Mouse (Mus musculus) kidney, embryonic 15.5 days (tissue): ENCODE measurements at regions not wholly inside any gene's neighbourhood (a gene's known extent, or its start where the extent isn't known, plus 50 kb on each side); places are given as distances from the start of the nearest gene placed in this dataset.

Source experiments
- ATAC-seq: fragments of 200-750 bp; cut with Nextera tagmentation; replicated peaks from 2 replicates; pipeline ENCODE4 v1.8.0; 2017; ENCODE audit warnings: moderate TSS enrichment; ENCODE audit not compliant: low FRiP score
- H3K27ac ChIP-seq: fragments of 300-500 bp; sonication (generic); 2 replicates; pipeline ENCODE4 v1.5.1; 2015; ENCODE audit warnings: mild to moderate bottlenecking, inconsistent platforms
- H3K27me3 ChIP-seq: fragments of 300-500 bp; sonication (generic); 2 replicates; pipeline ENCODE4 v1.6.1; 2015; ENCODE audit warnings: inconsistent platforms
- H3K36me3 ChIP-seq: fragments of 300-500 bp; sonication (generic); 2 replicates; pipeline ENCODE4 v1.6.1; 2015; ENCODE audit warnings: inconsistent platforms
- H3K4me1 ChIP-seq: fragments of 300-500 bp; sonication (generic); 2 replicates; pipeline ENCODE4 v1.6.1; 2015; ENCODE audit warnings: inconsistent platforms
- H3K4me2 ChIP-seq: fragments of 300-500 bp; sonication (generic); 2 replicates; pipeline ENCODE4 v1.6.1; 2015; ENCODE audit warnings: moderate library complexity, mild to moderate bottlenecking, inconsistent platforms
- H3K4me3 ChIP-seq: fragments of 300-500 bp; sonication (generic); replicated peaks from 2 replicates; pipeline ENCODE4 v1.5.1; 2015; ENCODE audit warnings: mild to moderate bottlenecking, inconsistent platforms
- H3K9ac ChIP-seq: fragments of 300-500 bp; sonication (generic); 2 replicates; pipeline ENCODE4 v1.6.1; 2015; ENCODE audit warnings: mild to moderate bottlenecking, inconsistent platforms
- H3K9me3 ChIP-seq: fragments of 300-500 bp; sonication (generic); replicated peaks from 2 replicates; pipeline ENCODE4 v1.6.1; 2016; ENCODE audit warnings: inconsistent platforms
- WGBS: fragments of 180-500 bp; shearing (Covaris S2); methylation state at CpG from one replicate; pipeline ENCODE4 v1.1.7; 2015; ENCODE audit warnings: mixed read lengths; 5-methylcytosine and 5-hydroxymethylcytosine counted together

DNA sequence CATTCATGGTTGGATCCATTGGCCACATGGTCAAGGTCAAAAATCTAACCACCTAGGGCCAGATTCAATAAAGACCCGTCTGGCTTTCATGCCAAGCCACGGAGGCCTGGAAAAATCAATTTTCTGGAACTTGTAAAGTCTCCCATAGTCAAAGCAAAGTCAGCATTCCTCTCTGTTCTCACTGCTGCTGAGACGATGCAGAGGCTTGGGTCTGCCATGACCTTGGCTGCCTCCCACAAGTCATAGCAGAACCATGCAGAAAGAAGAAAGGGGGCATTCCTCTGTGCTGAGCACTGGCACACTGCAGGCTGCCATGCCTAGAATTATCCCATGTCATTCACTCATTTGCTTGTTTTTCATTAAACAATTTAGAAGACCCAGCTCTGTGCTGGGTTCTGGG is 288.5 kb downstream of the Pax1 start:
- WGBS: 84% methylated on average over 3 of the region's 3 CpGs
- no peak overlapping the region for H3K9ac ChIP-seq

DNA sequence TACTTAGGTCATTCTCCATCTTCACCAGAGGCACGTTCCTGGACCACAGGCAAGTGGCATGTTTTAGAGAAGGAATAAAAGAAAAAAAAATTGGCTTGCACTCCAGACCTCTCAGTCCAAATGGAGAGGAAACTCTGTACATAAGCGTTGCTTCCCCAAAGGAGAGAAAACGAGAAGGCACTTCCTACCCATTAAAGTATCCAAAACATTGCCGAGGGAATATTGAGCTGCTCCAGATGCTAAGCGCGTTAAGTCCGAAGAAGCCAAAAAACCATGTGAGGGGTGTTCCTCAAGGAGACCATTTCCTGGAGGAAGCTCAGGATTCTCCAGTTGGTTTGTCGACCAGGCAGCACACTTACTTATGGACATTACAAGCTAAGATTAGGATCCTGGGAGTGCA is 286.2 kb downstream of the Pax1 start:
- H3K4me2 ChIP-seq: no peak overlapping the region
- H3K27me3 ChIP-seq: no peaks in the 10 kb centered on the region
- no peak overlapping the region for H3K4me3 ChIP-seq
- H3K9me3 ChIP-seq: no peaks in the 10 kb centered on the region
- H3K9ac ChIP-seq: no peak overlapping the region
- H3K4me1 ChIP-seq: no peaks in the 10 kb centered on the region
- H3K27ac ChIP-seq: no peak overlapping the region
- 58% methylated on average over 8 of the region's 8 CpGs for WGBS
- no peaks in the 10 kb centered on the region for H3K36me3 ChIP-seq
- ATAC-seq: peak; percentile 33; the same call in 1 of the 2 replicates

More for the DNA sequence above, 288.5 kb downstream of the Pax1 start:
- H3K27me3 ChIP-seq: no peaks in the 10 kb centered on the region
- H3K4me1 ChIP-seq: no peaks in the 10 kb centered on the region
- no peaks in the 10 kb centered on the region for H3K36me3 ChIP-seq
- no peak overlapping the region for H3K27ac ChIP-seq
- no peak for ATAC-seq
- H3K4me3 ChIP-seq: no peak overlapping the region
- H3K4me2 ChIP-seq: no peak overlapping the region
- no peaks in the 10 kb centered on the region for H3K9me3 ChIP-seq

DNA sequence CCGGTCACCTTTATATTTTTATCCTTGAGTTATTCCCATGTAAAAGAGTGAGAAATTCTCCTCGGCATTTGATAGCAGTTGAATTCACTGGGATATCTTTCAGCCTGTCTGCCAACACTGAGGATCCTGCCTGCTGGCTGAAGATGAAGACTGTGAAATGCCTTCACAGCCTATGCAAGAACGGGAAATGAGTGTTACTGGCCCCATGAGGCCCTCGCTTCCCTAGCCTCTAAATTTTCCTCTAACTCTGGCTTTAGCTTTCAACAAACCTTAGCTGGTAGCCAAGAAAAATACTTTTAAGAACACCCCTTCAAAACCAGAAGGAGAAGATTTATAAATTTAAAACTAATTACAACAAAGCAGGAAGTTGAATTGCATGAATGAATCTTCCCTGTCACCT is 285.8 kb downstream of the Pax1 start:
- no peaks in the 10 kb centered on the region for H3K27me3 ChIP-seq
- peak; percentile 58; the same call in 1 of the 2 replicates for ATAC-seq
- no peak overlapping the region for H3K27ac ChIP-seq
- H3K36me3 ChIP-seq: no peaks in the 10 kb centered on the region
- no peak overlapping the region for H3K4me3 ChIP-seq
- H3K4me2 ChIP-seq: no peak overlapping the region
- no peaks in the 10 kb centered on the region for H3K9me3 ChIP-seq
- 59% methylated on average over 4 of the region's 4 CpGs for WGBS
- H3K4me1 ChIP-seq: no peaks in the 10 kb centered on the region
- no peak overlapping the region for H3K9ac ChIP-seq

DNA sequence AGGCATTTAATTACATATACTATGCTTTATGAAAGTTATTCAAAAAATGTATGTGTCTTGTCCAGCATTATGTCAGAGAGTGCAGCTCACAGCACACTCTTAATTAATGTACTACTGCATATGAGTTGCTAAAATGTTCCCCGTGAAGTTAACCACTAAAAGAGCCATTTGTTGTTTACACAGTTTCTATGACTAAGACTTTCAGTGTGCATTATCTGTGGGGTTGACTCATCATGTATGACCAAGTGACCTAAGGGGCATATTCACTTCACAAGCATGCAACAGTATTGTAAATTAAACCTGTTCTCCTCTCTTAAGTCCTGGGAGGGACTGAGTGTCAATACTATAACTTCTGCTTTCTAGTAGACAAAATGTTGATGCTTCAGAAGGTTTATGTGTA is 276.2 kb downstream of the Pax1 start:
- Histone ChIP-seq H3K27ac (no peak overlapping the region), H3K9ac (no peak overlapping the region), H3K4me3 (no peak overlapping the region), H3K4me2 (no peak overlapping the region), H3K36me3 (no peaks in the 10 kb centered on the region), H3K9me3 (no peaks in the 10 kb centered on the region), H3K27me3 (no peaks in the 10 kb centered on the region), H3K4me1 (no peaks in the 10 kb centered on the region)
- ATAC-seq: no peak
- WGBS: 67% methylated on average over 1 of the region's 1 CpGs

DNA sequence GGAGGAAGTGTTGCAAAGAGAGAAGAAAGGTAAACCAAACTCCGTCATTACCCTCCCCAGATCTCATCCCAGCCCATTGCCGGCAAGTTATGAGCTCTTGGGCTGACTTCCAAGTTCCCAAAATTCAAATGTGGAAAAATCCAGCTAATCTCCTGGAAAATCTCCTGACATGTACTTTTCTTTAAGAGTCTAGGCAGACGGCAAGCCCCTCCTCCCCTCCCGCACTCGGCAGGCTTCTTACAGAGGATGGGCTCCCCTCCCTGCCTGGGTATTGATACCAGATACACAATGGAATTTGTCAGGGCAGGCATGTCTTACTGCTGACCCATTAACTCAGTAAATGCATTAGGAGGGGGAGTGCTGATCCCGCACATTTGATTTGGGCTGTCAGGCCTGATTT is 271.0 kb downstream of the Pax1 start:
- H3K4me1 ChIP-seq: no peaks in the 10 kb centered on the region
- no peaks in the 10 kb centered on the region for H3K9me3 ChIP-seq
- 55% methylated on average over 6 of the region's 6 CpGs for WGBS

DNA sequence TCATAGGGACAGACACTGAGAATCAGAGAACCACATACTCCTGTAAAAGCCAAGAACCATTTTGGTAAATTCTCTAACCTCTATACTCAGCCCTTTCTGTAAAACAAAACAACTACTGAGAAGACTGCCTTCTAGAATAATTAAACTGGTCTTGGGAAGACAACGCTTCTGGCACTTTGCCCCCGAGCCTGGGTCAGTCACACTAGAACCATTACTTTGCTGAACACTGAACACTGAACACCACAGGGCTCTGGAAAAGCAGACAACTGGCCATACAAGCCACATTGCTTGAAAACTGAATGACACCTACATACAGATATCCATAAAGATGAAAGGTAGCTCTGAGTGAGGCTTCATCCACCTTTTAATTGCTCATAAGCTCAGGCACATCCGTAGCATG is 268.0 kb downstream of the Pax1 start:
- Histone ChIP-seq H3K9ac (no peak overlapping the region), H3K9me3 (no peaks in the 10 kb centered on the region), H3K4me1 (no peaks in the 10 kb centered on the region), H3K36me3 (no peaks in the 10 kb centered on the region), H3K4me2 (no peak overlapping the region), H3K4me3 (no peak overlapping the region), H3K27ac (no peak overlapping the region), H3K27me3 (no peaks in the 10 kb centered on the region)
- 42% methylated on average over 3 of the region's 3 CpGs for WGBS
- no peak for ATAC-seq

More for the DNA sequence above, 271.0 kb downstream of the Pax1 start:
- Histone ChIP-seq H3K36me3 (no peaks in the 10 kb centered on the region), H3K9ac (no peak overlapping the region), H3K27ac (no peak overlapping the region), H3K27me3 (no peaks in the 10 kb centered on the region), H3K4me3 (no peak overlapping the region), H3K4me2 (no peak overlapping the region)
- ATAC-seq: no peak

DNA sequence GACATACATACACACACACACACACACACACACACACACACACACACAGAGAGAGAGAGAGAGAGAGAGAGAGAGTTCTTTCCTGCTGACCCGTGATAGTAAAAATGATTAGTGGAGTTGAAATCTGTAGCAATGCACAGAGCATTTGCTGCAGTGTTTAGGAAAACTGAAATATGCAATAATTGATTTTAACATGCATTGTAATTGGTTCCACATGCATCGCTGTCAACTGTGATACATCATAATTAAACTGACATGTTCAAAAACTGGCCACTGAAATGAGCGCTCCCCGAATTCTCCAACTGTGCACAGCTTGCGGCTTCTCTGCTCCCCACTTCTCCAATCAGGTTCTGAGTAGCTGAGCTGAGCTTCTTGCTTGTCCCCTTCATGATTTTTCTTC is 265.4 kb downstream of the Pax1 start:
- Histone ChIP-seq H3K9ac (no peak overlapping the region), H3K9me3 (no peaks in the 10 kb centered on the region), H3K4me3 (no peak overlapping the region), H3K36me3 (no peaks in the 10 kb centered on the region), H3K4me1 (no peaks in the 10 kb centered on the region), H3K27me3 (no peaks in the 10 kb centered on the region), H3K27ac (no peak overlapping the region), H3K4me2 (no peak overlapping the region)
- 65% methylated on average over 5 of the region's 5 CpGs for WGBS
- ATAC-seq: no peak

DNA sequence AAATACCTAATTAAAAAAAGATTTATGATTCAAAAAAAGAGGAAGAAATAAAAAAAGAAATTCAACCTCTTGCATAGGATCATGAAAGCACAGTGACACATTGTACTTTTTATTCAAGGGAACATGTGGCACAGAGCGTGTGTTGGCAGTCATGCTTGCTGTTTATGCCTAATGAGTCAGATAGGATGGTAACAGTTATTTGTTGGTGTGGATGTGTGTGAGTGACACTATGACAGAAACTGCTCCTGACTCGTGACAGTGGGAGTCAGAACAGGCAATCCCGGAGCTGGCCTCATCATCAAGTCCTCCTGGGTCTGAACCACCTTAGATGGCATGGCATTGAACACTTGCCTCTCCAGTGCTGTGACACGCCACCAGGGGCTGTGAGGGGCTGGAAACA is 261.4 kb downstream of the Pax1 start:
- Histone ChIP-seq H3K4me3 (no peak overlapping the region), H3K36me3 (no peaks in the 10 kb centered on the region), H3K27me3 (no peaks in the 10 kb centered on the region), H3K4me1 (no peaks in the 10 kb centered on the region), H3K27ac (no peak overlapping the region), H3K4me2 (no peak overlapping the region), H3K9ac (no peak overlapping the region), H3K9me3 (no peaks in the 10 kb centered on the region)
- no peak for ATAC-seq
- WGBS: 85% methylated on average over 4 of the region's 4 CpGs

DNA sequence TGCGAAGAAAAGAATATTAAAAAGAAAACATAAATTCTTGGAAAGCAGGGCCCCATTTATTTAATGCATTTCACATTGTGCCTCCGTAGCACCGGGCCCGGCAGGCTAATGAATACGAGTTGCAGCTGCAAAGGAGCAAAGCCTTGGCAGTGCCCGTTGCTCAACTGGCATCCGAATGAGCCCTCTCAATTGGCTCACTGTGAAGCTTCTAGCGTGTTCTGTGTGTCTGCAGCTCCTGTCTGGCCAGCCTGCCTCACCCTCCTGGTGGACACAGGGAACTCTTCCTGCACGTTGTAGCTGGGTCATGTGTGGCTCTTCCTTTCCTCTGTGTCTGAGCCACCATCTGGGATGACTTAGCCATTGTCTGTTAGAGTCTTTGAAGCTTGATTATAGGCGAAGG is 256.1 kb downstream of the Pax1 start:
- Histone ChIP-seq H3K27ac (no peak overlapping the region), H3K4me2 (no peak overlapping the region), H3K4me1 (no peaks in the 10 kb centered on the region), H3K4me3 (no peak overlapping the region), H3K9me3 (no peaks in the 10 kb centered on the region), H3K9ac (no peak overlapping the region), H3K36me3 (no peaks in the 10 kb centered on the region), H3K27me3 (no peaks in the 10 kb centered on the region)
- ATAC-seq: no peak
- 78% methylated on average over 10 of the region's 10 CpGs for WGBS

DNA sequence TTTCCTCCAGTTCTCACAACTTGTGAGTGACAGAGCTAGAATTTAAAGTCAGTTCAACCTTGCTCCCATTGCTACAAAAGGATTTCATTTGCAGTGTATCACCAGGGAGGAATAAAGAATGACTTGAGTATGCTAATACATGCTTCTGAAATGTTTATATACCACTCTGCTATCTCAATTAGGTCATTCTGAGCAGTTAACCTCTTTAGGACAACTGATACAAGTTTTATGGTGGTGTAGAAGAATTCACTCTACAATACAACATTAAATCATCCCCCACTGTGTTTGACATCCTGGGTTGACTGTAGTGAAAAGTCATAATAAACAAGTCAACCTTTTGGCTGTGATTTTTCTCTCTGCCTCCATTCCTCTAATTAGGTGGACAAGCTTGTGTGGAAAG is 248.6 kb downstream of the Pax1 start:
- Histone ChIP-seq H3K27ac (no peak overlapping the region), H3K36me3 (no peaks in the 10 kb centered on the region), H3K4me2 (no peak overlapping the region), H3K9ac (no peak overlapping the region), H3K4me1 (no peaks in the 10 kb centered on the region), H3K27me3 (no peaks in the 10 kb centered on the region), H3K9me3 (no peaks in the 10 kb centered on the region), H3K4me3 (no peak overlapping the region)
- ATAC-seq: peak; percentile 58

DNA sequence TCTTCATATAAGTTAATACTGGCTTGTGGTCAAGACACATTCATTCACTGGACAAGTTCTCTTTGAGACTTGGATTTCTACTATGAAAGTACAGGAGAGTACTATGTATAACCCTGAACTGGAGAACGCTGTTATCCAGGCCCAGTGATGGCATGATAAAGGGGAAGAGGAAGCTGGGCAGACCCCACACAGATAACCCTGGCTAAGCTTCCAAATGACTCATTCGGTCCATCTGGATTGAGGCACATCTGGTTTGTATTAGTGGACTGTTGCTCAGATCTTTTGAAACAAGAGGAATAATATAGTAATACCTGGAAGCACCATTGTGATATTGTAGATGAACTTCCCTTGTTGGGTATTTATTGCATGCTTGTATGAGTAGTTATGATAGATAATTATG is 239.9 kb downstream of the Pax1 start:
- Histone ChIP-seq H3K9me3 (no peaks in the 10 kb centered on the region), H3K9ac (no peak overlapping the region), H3K4me3 (no peak overlapping the region), H3K27ac (no peak overlapping the region), H3K4me1 (no peaks in the 10 kb centered on the region), H3K27me3 (no peaks in the 10 kb centered on the region), H3K36me3 (no peaks in the 10 kb centered on the region), H3K4me2 (no peak overlapping the region)
- ATAC-seq: no peak
- 44% methylated on average over 2 of the region's 2 CpGs for WGBS

DNA sequence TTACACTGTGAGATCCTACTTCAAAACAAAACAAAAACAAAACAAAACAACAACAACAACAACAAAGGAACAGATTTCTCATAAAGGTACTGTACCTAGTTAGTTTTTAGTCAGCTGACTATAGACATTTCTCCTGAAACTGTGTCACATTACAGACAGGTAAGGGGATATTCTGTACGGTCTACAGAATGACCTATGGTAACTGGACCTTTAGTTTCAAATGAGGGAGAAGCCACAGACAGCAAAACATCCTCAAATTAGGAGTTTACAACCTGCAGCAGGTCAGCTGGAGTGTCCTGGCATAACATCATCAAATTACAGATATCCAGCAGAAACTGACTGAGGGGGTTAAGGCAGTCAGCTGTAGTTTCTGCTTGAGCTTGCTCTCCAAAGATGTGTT is 210.7 kb downstream of the Pax1 start:
- ATAC-seq: peak; percentile 79
- Histone ChIP-seq H3K4me3 (no peak overlapping the region), H3K9ac (no peak overlapping the region), H3K36me3 (no peaks in the 10 kb centered on the region), H3K9me3 (no peaks in the 10 kb centered on the region), H3K27ac (no peak overlapping the region), H3K4me2 (no peak overlapping the region), H3K27me3 (no peaks in the 10 kb centered on the region), H3K4me1 (no peaks in the 10 kb centered on the region)
- WGBS: 38% methylated on average over 1 of the region's 1 CpGs

DNA sequence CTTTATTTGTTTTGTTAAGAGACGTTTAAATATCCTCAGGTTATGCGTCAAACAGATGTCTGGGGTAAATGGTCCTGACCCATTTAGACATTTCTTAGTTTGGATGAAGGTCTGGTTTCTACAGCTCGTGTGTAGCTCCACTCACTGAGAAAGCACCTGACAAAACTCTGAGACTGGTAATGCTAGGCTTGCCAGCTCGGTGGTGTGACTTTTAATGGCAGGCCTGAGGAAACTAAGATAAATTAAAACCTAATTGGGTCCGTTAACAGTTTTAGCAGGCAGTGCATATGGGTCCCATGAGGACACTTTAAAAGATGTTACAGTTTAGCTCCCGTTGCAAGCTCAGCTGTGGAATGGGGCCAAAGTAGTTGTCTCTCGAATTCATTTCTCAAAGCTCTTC is 199.5 kb downstream of the Pax1 start:
- H3K4me3 ChIP-seq: no peak overlapping the region
- no peaks in the 10 kb centered on the region for H3K27me3 ChIP-seq
- no peaks in the 10 kb centered on the region for H3K9me3 ChIP-seq
- WGBS: 35% methylated on average over 7 of the region's 7 CpGs
- no peak for ATAC-seq
- no peak overlapping the region for H3K9ac ChIP-seq
- H3K4me2 ChIP-seq: no peak overlapping the region
- H3K27ac ChIP-seq: no peak overlapping the region
- no peaks in the 10 kb centered on the region for H3K36me3 ChIP-seq
- H3K4me1 ChIP-seq: no peaks in the 10 kb centered on the region
